Mouse (Mus musculus) heart, postnatal 0 days (tissue): ENCODE data around the gene Ldlr.

ENCODE experiments used
- CTCF ChIP-seq: IDR thresholded peaks from 2 replicates; pipeline ENCODE4 v1.5.1; 2016; ENCODE audit warnings: antibody characterized with exemption, control low read depth, low read depth
- EP300 ChIP-seq: IDR thresholded peaks from 2 replicates; pipeline ENCODE4 v1.6.1; 2016; ENCODE audit warnings: antibody characterized with exemption, low read depth

DNA sequence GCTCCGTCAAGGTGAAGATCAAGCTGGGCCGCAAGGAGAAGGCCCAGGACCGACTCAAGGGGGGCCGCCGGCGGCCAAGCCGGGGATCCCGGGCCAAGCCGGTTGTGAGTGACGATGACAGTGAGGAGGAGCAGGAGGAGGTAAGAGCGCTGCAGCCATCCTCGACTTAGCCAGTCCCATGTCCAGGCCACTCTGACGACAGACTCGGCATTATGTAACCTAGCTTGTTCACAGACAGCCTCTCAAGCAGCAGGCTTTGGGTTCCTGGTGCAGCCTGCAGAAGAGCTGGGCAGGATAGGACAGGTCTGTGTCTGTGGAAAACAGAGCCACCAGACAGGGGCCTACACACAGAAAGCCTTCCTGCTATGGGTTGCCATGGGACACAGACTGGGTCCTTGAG lies 22.2 kb upstream of the Ldlr start:
- TF ChIP-seq CTCF (no peak), EP300 (no peak)
